Mouse (Mus musculus) thymus, postnatal 36 days (tissue): ENCODE results near the gene Usp7.
"Not testable (repeated sequence)": the region's sequence is repeated elsewhere in the genome, so short reads cannot be mapped to it uniquely, and the experiment has no call there.

Experiments used
- DNase-seq, 2 experiments: peaks; one replicate each; pipeline ENCODE4 v3.0.0; 2022; ENCODE audit warnings: mixed read lengths in 2 of 2

Usp7 gene

DNA sequence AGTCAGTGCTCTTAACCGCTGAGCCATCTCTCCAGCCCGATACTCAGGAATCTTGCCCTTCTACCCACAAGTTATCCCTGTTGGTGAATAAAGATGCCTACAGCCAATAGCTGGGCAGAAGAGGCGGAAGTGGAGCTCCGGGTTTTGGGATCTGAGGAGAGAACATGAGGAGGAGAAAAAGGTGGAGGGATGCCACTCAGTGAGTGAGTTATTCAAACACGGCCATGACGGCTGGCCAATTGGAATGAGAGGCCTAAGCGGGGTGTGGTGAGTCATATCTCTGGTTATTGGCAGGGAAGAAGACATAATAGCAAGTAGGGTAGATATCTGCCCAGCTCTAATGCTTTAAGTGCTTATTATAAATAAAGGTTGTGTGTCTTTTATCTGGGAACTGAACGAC lies 43.2 kb downstream of the Usp7 start:
- DNase-seq: no peak

DNA sequence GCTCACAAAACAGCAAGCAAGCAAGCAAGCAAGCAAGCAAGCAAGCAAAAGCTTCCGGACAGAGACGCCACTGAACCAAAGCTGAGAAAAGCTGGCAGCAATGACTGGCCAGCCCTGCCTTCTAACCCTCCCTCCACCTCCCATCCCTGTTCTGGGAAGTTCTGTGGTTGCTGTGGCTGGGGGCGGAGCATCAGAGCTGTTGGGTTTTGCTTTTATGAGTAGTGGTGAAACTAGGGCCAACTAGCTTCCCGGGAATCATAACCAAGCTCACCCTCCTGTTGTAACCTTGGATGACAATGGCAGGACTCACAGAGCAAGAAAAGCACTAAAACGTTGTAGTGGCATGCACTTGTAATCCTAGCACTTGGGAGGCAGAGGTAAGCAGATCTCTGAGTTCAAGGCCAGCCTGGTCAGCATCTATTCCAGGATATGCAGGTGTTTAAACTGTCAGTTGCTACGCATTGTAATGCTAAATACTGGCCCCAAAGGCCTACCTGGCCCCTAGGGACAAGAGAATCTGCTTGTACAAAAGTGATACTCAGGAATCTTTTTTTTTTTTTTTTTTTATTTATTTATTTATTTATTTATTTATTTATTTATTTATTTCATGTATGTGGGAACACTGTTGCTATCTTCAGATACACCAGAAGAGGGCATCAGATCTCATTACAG lies 43.8 kb downstream of the Usp7 start:
- DNase-seq: peak; percentile 29 to 55

DNA sequence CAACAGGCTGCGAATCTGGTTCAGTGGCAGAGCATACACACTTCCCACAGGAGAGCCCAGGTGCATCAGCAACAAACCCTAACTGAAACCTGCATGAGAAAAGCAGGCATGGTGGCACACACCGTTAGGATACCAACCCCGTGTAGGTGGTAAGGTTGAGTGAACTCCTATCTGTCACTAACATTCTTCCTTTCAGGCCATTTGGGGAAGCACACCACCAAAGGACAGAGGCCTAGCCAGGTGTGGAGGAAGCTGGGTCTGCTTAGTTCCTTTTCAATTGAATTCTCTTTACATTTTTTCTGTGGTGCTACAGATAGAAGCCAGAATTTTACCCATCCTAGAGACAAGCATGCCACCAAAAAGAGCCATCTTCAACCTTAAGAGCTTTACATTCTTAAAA lies 44.3 kb downstream of the Usp7 start:
- DNase-seq: peak in 1 of 2 experiments; percentile 24

DNA sequence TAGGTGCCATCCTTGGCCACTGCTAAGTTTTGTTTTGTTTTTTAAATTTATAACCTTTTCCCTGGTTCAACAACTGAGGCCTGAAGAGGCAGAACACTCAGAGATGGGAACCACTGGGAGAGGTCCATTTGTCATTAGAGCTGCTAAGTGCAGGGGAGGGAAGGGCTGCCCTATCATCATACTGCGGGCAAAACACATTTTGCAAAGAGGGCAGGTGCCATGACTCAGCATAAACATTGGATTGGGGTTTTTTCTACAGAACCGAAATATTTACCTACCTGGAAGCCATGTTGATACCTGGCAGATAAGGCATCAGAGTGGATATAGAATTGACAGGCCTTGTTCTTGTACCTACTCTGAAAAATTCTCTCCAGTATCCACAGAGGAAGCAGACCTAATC lies 45.6 kb downstream of the Usp7 start:
- peak in 1 of 2 experiments; percentile 26 for DNase-seq

DNA sequence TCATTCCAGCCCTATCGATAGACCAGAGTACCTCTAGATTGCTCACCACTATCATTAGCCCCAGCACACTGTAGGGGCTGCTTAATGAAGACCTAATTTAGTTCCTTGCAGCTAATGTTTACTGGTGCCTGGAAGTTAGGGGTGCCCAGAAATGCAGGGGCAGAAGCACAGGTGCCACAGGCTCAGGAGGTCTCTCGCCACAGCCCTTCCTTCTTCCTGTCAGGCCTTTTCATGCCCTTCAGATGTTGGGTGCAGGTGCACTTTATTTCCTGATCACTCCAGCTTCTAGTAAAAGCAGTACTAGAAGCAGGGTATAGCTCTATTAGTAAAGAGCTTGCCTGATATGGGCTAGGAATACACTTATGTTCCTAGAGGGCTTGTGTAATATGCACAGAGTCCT lies 46.4 kb downstream of the Usp7 start:
- peak; percentile 71 to 82 for DNase-seq

DNA sequence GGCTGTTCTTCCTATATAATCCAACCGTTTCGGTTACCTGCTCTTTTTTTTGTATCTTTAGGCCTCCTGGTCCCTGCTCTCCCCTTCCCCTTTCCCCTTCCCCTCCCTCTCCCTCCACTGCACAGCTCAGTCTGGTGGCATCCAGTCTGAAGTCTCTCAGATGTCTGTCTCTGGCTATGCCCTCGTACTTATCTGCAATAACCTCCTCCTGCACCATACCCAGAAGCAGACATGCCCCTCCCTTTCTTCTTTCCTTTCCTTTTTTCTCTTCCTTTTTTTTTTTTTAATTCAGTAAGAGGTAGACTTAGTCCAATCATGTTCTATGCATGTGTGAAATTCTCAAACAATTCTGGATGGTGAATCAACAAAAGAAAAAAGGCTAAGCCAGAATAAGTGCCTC lies 48.1 kb downstream of the Usp7 start:
- DNase-seq: no peak

DNA sequence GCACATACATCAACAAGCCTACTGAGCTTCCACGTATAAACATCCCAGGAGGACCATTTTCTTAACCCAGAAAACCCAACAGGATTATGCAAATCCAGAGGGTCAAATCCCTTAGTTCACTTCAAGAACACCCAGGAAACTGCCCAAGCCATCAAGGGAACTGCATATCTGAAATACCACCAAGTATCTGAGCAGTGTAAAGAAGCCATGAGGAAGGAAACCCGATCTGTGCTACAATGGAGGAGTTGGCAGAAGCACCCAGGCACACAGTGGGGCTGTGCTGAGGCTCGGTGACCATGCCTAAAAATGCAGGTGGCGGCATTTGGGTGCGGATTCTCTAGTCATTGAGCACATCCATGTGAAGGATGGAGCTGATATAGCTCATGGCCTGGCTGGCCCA lies 50.4 kb downstream of the Usp7 start:
- DNase-seq: no peak

DNA sequence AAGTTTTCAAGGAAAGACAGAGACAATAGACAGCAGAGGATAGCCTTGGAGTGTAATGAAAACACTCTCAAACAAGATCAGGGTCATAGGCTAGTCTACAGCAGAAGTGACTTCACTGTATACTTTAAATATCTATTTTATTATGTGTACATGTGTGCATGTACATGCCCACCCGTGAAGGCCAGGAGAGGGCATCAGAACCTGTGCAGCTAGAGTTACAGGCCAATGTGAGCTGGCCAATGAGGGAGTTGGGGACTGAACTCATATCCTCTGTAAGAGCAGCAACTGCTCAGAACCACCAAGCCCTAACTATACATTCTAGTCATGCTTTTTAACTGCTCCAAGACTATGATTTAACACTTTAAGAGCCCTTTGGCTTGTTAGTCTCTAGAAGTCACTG lies 51.0 kb downstream of the Usp7 start:
- DNase-seq: no peak

DNA sequence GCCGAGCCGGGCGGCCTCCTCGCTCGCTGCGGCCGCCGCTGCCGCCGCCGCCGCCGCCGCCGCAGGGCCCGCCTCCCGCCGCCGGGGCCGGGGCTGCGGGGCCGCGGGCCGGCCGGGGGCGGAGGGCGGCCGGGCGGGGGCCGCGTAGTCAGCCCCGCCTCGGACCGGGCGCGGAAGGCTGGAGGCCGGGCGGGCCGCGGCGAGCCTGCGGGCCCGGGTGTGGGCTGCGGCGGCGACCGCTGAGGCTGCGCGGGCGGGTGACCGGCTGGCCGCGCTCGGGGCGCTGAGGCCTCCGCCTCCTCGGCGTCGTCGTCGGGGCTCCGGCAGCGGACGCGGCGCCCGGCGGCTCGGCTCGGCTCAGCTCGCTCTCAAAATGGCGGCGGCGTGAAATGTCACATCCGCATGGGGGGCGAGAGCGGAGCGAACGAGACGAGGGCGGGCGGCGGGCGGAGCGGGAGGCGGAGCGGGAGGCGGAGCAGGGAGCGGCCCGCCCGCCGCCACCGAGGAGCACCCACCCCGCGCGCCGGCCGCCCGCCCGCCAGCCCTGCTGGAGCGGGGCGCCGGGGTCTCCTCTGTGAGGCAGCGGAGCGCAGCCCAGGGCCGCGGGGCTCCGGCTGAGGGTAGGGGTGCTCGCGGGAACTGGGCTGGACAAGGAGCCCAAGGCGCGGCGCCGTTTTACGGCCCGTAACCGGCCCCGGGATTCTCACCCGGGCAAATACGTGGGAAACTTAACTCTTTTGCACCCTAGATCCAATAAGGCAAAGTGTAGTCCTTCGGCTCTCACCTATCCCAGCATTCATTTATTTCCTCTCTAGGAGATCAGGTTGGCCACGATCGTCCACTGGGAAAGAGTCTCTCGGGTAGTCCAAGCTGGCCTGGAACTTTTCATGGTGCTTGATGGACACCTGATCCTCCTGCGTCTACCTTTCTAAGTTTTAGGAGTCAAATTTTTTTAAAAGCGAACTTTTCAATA lies 53.3 kb downstream of the Usp7 start:
- DNase-seq: peak; percentile 93

DNA sequence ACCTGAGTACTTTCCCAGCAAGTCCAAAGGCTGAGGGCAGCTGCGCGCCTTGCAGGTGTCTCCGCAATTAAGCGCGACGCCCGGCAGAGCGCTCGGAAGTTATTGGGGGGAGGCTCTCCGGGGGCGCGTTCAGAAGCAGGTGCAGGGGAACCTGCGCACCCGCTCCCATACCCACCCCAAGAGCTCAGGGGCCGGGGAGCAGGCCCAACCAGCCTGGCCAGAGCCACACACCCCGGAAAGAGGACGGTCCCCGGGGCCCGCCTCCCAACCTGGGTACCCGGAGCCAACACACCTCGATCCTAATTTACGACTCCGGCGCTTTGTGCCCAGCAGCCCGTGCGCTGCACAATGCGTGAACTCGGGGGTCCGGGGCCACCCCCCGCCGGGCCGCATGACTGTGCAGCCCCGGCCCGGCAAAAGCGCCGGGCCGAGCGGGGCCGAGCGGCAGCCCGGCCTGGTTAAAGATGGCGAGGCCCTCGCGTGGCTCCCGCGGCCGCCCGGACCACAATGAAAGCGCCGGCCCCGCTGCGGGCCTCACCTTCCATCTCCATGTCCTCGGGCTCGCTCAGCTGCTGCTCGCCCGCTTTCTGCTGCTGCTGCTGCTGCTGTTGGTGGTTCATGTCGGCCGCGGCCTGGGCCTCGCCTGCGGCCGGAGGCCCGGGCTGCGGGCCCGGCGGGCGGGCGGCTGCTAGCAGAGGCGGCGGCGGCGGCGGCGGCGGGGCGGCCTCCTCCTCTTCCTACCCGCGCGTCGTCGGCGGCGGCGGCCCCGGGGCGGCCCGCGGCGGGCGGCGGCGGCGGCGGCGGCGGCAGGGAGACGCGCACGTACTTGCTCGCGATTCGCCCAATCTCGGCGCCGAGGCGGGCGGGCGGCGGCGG lies 54.2 kb downstream of the Usp7 start:
- DNase-seq: peak; percentile 72 to 81

DNA sequence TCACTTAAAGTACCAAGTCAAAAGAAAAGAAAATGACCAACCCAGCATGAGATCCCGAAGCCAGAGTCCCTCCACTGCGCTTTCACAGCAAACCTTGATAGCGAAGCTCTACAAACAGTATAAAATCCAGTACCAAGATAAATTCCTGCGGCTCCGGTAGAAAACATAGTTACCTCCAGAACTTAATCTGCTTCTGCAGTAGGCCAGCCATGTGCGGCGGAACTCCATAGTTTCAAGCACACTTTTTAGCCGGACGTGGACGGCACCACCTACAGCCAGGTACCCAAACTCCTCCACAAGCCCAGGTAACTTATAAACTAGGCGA lies 54.8 kb downstream of the Usp7 start:
- DNase-seq: no peak

DNA sequence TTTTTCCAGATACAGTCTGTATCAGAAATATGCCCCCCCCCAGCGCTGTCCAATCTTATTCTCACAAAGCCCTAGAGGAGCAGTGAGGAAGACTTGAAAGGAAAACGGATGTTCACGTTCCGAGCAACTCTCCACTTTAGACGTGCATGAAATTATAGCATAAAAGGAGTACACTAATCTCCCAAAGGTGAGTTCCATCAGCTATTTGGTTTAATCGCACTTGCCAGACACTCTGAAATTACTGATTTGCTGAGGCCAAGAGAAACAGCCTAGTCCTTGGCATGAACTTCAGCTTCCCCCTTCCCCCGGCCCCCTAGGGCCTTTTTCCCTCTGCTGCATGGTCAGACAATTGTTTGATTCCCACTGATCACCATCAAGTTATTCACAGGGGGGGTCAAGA lies 55.4 kb downstream of the Usp7 start:
- DNase-seq: no peak

DNA sequence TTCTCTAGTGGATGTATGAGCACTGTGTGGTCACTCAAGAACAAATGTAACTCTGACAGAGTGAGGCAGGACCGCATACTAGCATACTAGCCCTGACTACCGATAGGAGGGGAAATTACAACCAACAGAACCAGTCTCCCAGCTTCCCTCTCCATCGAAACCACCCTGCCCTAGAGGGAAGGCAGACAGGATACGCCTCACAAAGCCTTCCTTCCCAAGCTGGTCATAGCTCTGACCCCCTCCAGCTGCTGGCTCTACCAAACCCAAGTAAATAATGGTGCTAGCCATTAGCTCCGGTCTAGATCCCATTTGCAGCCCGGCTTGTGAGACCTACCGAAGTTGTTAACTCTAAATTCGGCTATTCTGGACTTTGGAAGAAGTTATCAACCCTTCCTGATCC lies 56.1 kb downstream of the Usp7 start:
- no peak for DNase-seq

DNA sequence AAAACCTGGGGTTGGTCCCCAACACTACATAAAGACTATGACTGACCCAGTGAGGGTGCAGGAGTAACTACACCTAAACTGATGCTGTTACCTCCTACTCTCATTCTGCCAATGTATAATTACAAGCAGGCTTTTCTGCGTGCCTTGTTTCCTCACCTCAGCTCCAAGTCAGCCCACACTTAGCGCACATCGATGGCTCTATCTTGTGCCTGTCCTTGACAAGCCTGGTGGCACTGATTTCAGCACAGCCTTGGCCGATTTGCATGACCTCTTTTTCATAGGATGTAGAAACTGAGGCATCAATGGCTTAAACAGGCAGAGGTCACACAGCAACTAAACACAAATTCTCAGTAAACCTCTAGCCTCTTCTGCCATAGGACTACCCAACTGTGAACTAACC lies 57.4 kb downstream of the Usp7 start:
- DNase-seq: no peak

DNA sequence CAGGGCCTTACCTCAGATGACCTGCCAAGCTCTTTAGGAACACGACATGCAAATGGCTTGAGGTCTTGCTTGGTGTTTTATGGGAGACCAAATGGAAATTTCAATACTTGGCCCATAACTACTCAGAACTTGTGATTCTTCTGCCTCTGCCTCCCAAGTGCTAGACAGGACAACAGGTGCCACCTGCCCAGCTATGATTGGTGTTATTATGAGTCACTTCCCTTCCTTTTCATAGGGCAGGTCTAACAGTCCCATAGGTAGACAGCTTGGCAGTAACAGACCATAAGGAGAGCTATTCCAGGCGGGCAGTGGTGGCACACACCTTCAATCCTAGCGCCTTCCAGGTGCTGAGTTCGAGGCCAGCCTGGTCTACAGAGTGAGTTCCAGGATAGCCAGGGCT lies 58.5 kb downstream of the Usp7 start:
- DNase-seq: no peak

DNA sequence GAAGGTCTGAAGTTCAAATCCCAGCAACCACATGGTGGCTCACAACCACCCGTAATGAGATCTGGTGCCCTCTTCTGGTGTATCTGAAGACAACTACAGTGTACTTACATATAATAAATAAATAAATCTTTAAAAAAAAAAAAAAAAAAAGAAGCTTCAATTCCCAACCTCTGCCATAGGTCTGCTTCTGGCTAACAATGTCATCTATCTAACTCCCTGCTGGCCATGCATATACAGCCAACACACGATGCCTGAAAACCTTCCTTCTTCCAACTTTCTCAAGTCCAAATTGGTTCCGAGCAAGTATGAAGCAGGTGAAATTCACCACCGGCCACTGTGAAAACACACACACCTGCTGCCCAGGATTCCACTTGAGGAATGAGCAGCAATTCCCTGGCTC lies 59.7 kb downstream of the Usp7 start:
- DNase-seq: not testable (repeated sequence)

DNA sequence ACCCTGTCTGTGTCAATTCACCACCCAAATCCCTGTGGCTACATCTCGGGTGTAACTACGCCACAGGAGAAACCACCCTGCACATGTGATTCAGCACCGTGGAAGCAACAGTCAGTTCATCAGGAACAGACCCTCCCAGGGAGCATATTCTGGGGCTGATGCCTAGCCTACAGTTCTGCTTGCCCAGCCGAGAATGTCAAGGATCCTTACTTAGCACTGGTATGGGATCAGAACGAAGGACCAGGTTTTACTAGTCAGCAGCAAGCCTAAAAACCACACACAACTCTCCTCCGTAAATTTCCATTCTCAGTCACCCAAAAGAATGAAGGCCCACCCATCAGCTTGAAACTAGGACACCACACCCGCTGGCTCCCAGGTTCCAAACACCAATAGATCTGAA lies 60.5 kb downstream of the Usp7 start:
- DNase-seq: no peak

DNA sequence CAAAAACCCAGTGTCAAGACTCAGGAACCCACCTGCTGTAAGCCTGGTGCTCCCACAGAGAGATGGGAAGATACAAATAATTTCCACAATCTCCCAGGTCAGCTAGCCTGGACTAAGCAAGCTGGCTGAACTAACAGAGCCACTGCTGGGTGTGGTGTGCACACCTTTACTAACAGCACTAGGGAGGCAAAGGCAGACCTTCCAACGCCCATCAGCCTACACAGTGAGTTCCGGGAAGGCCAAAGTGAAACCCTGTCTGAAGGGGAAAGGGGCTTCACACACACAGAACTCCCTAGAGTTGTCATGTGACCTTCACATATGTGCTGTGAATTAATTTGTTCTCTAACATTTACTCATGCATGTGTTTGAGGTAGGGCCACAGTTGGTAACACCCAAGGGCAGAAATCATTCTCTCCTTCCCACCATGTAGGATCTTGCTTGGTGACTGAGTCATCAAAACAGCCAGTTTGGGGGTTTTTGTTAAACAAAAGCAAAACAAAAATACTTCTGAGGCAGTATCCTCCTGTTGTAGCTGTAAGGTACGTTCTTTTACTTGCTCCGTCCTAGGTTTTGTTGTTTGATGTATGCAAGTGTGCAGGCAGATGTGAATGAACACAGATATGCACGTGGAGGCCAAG lies 63.9 kb downstream of the Usp7 start:
- DNase-seq: no peak

DNA sequence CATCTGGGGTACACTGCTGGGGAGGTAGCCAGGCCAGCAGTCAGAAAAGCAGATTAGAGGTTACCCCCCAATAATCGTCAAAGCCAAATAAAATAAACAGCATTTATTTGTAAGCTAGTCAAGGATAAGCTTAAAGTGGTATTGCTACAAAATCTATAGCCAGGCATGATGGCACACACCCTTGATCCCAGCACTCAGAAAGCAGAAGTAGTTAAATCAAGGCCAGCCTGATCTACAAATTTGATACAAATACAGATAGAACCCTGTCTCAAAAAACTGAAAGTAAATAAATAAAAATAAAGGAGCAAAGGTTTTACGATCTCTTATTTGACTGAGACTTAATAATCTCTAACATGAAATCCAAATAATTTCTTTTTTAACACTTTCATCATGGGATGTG lies 66.3 kb downstream of the Usp7 start:
- no peak for DNase-seq

DNA sequence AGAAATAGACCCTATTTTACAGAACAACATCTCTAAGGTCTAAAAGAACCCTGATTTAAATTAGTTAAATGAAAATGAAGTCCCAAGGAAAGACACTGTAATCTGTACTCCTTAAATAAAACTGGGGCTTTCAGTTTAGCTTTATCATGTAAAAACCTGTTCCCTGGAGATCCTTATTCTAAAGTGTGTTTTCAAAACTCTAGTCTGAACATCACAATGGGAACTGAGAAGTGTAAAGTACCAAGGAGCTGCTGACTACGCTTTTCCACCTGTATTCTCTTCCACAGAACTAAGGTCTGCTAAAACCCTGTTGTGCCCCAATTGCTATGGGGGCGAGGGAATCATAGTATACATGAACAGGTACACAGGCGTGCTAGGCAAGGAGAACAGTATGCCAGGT lies 68.1 kb downstream of the Usp7 start:
- no peak for DNase-seq

DNA sequence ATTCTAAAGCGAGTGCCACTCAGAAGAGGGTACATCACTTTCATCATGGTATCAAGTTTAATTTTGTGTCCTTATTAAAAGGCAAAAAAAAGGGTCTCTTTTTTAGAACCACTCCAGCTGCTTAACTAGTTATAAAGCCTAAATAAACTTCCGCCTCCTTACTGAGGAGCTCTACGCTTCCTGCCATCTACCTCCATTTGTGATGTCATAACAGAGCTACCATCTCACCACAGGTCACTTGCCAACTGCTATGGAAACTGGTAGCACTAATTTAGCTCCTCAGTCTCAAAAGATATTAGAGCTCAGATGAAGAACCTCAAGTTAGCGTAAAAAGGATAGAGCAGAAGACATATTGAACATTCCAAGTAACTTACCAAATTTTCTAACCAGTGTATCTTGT lies 71.7 kb downstream of the Usp7 start:
- DNase-seq: no peak

DNA sequence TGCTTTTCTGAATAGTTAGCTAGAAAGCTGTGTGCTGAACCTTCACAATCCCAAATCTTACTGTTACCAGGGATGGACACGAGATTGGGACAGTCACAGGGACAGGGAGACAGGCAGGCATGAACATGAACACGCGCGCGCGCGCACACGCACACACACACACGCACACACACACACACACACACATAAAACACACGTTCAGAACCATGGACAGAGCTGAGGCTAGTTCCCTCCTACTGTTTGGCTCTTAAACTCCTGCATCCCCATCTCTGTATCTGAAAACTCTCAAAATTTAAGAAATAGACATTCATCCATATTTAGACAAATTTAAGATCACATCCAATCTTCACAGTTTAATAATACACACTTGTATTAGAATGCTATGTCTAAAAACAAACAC lies 74.4 kb downstream of the Usp7 start:
- no peak for DNase-seq

DNA sequence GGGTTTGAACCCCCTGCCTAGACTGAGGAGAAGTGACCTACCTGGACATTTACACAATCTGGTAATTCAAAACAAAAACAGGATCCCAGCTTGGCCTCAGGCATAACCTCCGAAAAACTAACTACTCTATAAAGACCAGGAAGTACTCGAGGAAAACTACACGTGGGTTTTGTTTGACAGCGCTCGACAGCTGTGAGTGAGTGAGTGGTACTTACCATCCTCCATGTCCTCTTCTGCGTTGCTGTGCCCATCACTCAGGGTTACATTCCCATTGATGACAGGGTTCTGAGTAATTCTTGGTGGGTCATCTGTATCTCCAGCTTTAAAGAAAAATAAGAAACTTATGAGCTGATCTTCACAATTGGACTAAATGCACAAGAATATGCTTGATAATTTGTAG lies 75.8 kb downstream of the Usp7 start:
- no peak for DNase-seq
